Mouse (Mus musculus): ENCODE data around the gene Kpnb1. TPM values are rescaled to one million over a fixed set of nuclear protein-coding genes. Genes with fewer than 3 reads are reported as not detected.
A peak's percentile ranks its signal among the peaks of the same experiment; 100 is the strongest.

Gene Kpnb1
- polyA plus RNA-seq, 1 experiment from 2014 or later, result 31.8 TPM

GRCm38 (mm10) chr11:97114671-97115601, 72.7 kb downstream of the Kpnb1 start, which contains the start of gene Tbx21:
TSS of gene Tbx21 (minus strand) at chr11:97115331.
- H3K36me3 ChIP-seq, result no peaks in the 10 kb centered on the region
- H3K9ac ChIP-seq, result no peak within 1 kb of the TSS
- H3K27ac ChIP-seq (replicated peaks), result no peak within 1 kb of the TSS
- peaks cover 62% of the 10 kb centered on the region for H3K27me3 ChIP-seq
- peaks cover 16% of the 10 kb centered on the region for H3K4me1 ChIP-seq (replicated peaks)
- no peaks in the 10 kb centered on the region for H3K9me3 ChIP-seq
- no peak for ATAC-seq (ENCODE audit: low FRiP score, low read depth)
- H3K4me2 ChIP-seq, result peak within 1 kb of the TSS; percentile 79
- peak within 1 kb of the TSS; percentile 37 for H3K4me3 ChIP-seq
- WGBS, result under 1% methylated on average over 82 of the region's 87 CpGs

GRCm38 (mm10) chr11:97112519-97113125, 75.1 kb downstream of the Kpnb1 start:
- 80% methylated on average over 9 of the region's 9 CpGs for WGBS
- H3K4me2 ChIP-seq, result no peak overlapping the region
- H3K27me3 ChIP-seq, result peaks cover 55% of the 10 kb centered on the region
- no peaks in the 10 kb centered on the region for H3K9me3 ChIP-seq
- no peak for ATAC-seq (ENCODE audit: low FRiP score, low read depth)
- no peak overlapping the region for H3K9ac ChIP-seq
- H3K4me3 ChIP-seq, result no peak overlapping the region
- H3K36me3 ChIP-seq, result no peaks in the 10 kb centered on the region
- no peak overlapping the region for H3K27ac ChIP-seq (replicated peaks)
- peaks cover 16% of the 10 kb centered on the region for H3K4me1 ChIP-seq (replicated peaks)

Small RNA genes lying within 50 kb of the gene (microRNA-seq; reads per million reads assigned to microRNA genes)
- not detected for gene Mir7235

Other genes with a start within 250 kb of the Kpnb1 start
- 30.4 and 32.5 TPM in 2 replicates for gene Pnpo, start 243.9 kb downstream of the Kpnb1 start, polyA plus RNA-seq (2015; fragmentation: Nextera tagmentation; extraction: Ambion mirVana)
- 16.6 and 18.6 TPM in 2 replicates for gene Sp2, start 204.9 kb downstream of the Kpnb1 start, polyA plus RNA-seq (2015; fragmentation: Nextera tagmentation; extraction: Ambion mirVana)
- gene Sp6, start 174.5 kb downstream of the Kpnb1 start, polyA plus RNA-seq (2015; fragmentation: Nextera tagmentation; extraction: Ambion mirVana), result 0.43 and 0.62 TPM in 2 replicates
- 14.5 and 15.1 TPM in 2 replicates for gene Scrn2, start 157.9 kb downstream of the Kpnb1 start, polyA plus RNA-seq (2015; fragmentation: Nextera tagmentation; extraction: Ambion mirVana)
- 3.3 and 3.6 TPM in 2 replicates for gene Lrrc46, start 146.5 kb downstream of the Kpnb1 start, polyA plus RNA-seq (2015; fragmentation: Nextera tagmentation; extraction: Ambion mirVana)
- 62.2 and 63.9 TPM in 2 replicates for gene Mrpl10, start 146.3 kb downstream of the Kpnb1 start, polyA plus RNA-seq (2015; fragmentation: Nextera tagmentation; extraction: Ambion mirVana)
- 12.1 and 12.2 TPM in 2 replicates for gene Osbpl7, start 137.3 kb downstream of the Kpnb1 start, polyA plus RNA-seq (2015; fragmentation: Nextera tagmentation; extraction: Ambion mirVana)
- 0.13 TPM in 1 of 2 replicates, not detected in the other for gene Tbx21, start 72.5 kb downstream of the Kpnb1 start, polyA plus RNA-seq (2015; fragmentation: Nextera tagmentation; extraction: Ambion mirVana)
- 10.3 and 11.1 TPM in 2 replicates for gene Tbkbp1, start 36.4 kb downstream of the Kpnb1 start, polyA plus RNA-seq (2015; fragmentation: Nextera tagmentation; extraction: Ambion mirVana)
- 131 and 142 TPM in 2 replicates for gene Npepps, start 92.8 kb upstream of the Kpnb1 start, polyA plus RNA-seq (2015; fragmentation: Nextera tagmentation; extraction: Ambion mirVana)
- gene Mrpl45, start 127.8 kb upstream of the Kpnb1 start, polyA plus RNA-seq (2015; fragmentation: Nextera tagmentation; extraction: Ambion mirVana), result 36.8 and 38.2 TPM in 2 replicates
- gene Gpr179, start 164.2 kb upstream of the Kpnb1 start, polyA plus RNA-seq (2015; fragmentation: Nextera tagmentation; extraction: Ambion mirVana), result 0.12 and 0.30 TPM in 2 replicates
- gene Socs7, start 174.7 kb upstream of the Kpnb1 start, polyA plus RNA-seq (2015; fragmentation: Nextera tagmentation; extraction: Ambion mirVana), result 9.0 and 9.5 TPM in 2 replicates
- gene Arhgap23, start 227.7 kb upstream of the Kpnb1 start, polyA plus RNA-seq (2015; fragmentation: Nextera tagmentation; extraction: Ambion mirVana), result 9.9 and 10.1 TPM in 2 replicates